Mouse (Mus musculus) adrenal gland, postnatal 10 days (tissue): Measurements from ENCODE around the gene Ube2j1. TPM values are rescaled to one million over a fixed set of nuclear protein-coding genes. Genes with fewer than 3 reads are reported as not detected.
"Not testable (repeated sequence)": the region's sequence is repeated elsewhere in the genome, so short reads cannot be mapped to it uniquely, and the experiment has no call there.

ENCODE experiments used
- DNase-seq: peaks from one replicate; pipeline ENCODE4 v3.0.0; 2021; ENCODE audit warnings: mixed read lengths
- long read RNA-seq, 2 experiments: library from polyadenylated mRNA; stranded (forward); transcript quantifications; one replicate each; pipeline ENCODE4 v2.0.0; 2021
- total RNA-seq, 2 experiments: library from RNA; stranded (reverse); gene quantifications; 2 replicates each; pipeline ENCODE4 v1.2.3; 2021

Ube2j1 gene
- total RNA-seq = 10 to 100 TPM; 64.9 to 77.5 TPM
- long read RNA-seq, experiment 1, transcript Ube2j1-202 (8 exons, 3,530 nt) = major isoform, 34 of 67 reads
- long read RNA-seq, experiment 1, partial matches to known transcripts = 4 of 67 reads
- long read RNA-seq, experiment 1, other reads (novel, unspliced or antisense) = 29 of 67 reads
- long read RNA-seq, experiment 2, transcript Ube2j1-202 (8 exons, 3,530 nt) = major isoform, 11 of 26 reads
- long read RNA-seq, experiment 2, partial matches to known transcripts = 0 of 26 reads
- long read RNA-seq, experiment 2, other reads (novel, unspliced or antisense) = 15 of 26 reads

DNA sequence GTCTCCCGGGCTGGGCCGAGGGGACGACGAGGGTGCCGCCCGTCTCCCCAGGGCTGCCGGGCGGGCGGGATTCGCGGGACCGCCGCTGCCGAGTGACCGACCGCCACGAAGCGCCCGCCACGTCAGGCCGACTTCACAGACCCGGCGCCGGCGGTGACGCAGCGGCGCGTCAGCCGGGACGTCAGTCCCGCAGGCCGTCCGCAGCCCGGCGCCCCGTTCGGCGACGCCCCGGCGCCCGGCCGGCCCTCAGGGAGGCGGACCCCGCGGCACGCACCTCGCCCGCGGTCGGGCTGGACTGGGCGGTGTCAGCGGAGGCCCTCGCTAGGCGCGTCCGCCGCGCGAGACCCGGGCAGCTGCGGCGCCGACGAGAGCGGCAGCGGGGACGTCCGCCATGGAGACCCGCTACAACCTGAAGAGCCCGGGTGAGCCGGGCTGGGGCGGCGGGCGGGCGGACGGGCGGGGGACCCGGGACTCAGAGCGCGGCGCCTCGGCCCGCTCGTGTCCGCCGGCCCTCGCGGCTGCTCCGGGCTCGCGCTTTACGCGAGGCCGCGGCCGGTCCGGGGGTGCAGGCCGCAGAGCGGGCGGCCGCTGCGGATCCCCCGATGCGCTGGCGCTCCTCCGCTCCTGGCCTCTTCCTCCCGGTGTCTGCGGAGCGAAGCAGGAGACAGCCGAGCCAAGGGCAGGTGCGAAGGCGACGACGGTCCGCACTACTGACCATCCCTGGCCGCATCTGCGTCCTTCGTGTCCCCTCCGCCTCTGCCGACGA, at the start of gene Ube2j1:
Gene Ube2j1 (plus strand): TSS at position 222 of the 766 bp plus-strand sequence.
- peak; percentile 95 for DNase-seq

- DNase-seq = no peak
Measured at GRCm38 (mm10) chr4:32981617-32982016, 49.6 kb upstream of the Ube2j1 start.

- no peak for DNase-seq
Measured at GRCm38 (mm10) chr4:32982041-32982715, 49.0 kb upstream of the Ube2j1 start.

- DNase-seq = peak; percentile 38
Measured at GRCm38 (mm10) chr4:32982716-32983175, 48.5 kb upstream of the Ube2j1 start, which contains the start of gene Rragd. Gene Rragd, plus strand, starts transcription at chr4:32983037.

GRCm38 (mm10) chr4:32983176-32984155, 47.8 kb upstream of the Ube2j1 start:
- peak; percentile 74 for DNase-seq

GRCm38 (mm10) chr4:32984242-32984641, 47.0 kb upstream of the Ube2j1 start:
- DNase-seq = no peak

- no peak for DNase-seq
Measured at GRCm38 (mm10) chr4:32984801-32985675, 46.2 kb upstream of the Ube2j1 start.

GRCm38 (mm10) chr4:32985684-32986083, 45.5 kb upstream of the Ube2j1 start:
- no peak for DNase-seq

GRCm38 (mm10) chr4:32987006-32987405, 44.2 kb upstream of the Ube2j1 start:
- no peak for DNase-seq

GRCm38 (mm10) chr4:32989346-32989745, 41.9 kb upstream of the Ube2j1 start:
- no peak for DNase-seq

GRCm38 (mm10) chr4:32994168-32994567, 37.0 kb upstream of the Ube2j1 start:
- DNase-seq = no peak

GRCm38 (mm10) chr4:32996083-32996482, 35.1 kb upstream of the Ube2j1 start:
- no peak for DNase-seq

DNA sequence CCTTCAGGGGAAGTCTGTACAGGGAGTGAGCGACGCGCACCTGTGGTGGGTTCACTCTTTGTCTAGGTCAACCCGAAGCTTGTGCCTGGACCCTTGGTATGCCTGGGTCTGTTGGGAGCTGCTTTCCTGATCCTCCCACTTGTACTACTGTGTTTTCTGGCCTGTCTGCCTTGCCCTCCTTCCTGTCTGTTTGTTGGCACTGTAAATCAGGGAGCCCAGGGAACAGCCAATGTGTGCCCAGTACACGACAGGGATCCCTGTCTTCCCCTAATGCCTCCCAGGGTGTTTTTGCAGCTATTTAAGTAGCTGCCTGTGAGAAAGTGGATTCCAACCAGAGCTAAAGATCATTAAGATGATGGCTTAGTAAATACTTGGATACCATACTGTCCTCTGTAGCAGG, 33.6 kb upstream of the Ube2j1 start:
- DNase-seq = no peak

DNA sequence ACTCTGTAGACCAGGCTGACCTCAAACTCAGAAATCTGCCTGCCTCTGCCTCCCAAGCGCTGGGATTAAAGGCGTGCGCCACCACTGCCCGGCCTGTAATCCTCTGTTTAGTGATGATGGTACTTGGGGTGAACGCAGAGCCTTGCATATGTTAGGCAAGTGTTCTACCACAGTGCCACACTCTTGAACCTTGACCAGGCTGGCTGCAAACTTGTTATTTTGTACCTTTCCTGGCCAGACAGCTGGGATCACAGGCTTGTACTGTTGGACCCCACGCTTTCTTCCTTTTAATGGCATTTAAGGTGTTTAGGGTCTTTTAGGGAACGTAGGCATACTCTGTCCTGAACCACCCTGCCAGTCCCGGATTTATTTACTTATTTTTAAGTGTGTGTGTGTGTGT, 32.2 kb upstream of the Ube2j1 start:
- no peak for DNase-seq

DNA sequence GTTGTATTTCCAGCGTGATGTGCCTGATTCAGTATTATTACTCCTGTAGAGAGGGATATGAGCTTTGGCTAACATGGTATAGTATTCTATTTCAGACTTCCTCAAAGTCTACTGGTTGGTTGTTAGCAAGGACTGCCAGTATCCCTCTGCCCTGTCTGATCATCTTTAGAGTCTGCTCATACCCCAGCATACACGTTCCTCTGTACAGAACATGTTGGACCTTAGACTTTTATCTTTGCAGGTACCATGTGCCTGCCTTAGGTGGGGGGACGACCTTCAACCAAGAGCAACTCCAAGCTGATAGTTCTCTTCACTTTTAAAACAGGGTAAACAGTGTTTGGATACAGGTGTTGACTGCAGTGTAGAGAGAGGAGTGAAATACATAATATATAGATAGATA, 29.1 kb upstream of the Ube2j1 start:
- no peak for DNase-seq

DNA sequence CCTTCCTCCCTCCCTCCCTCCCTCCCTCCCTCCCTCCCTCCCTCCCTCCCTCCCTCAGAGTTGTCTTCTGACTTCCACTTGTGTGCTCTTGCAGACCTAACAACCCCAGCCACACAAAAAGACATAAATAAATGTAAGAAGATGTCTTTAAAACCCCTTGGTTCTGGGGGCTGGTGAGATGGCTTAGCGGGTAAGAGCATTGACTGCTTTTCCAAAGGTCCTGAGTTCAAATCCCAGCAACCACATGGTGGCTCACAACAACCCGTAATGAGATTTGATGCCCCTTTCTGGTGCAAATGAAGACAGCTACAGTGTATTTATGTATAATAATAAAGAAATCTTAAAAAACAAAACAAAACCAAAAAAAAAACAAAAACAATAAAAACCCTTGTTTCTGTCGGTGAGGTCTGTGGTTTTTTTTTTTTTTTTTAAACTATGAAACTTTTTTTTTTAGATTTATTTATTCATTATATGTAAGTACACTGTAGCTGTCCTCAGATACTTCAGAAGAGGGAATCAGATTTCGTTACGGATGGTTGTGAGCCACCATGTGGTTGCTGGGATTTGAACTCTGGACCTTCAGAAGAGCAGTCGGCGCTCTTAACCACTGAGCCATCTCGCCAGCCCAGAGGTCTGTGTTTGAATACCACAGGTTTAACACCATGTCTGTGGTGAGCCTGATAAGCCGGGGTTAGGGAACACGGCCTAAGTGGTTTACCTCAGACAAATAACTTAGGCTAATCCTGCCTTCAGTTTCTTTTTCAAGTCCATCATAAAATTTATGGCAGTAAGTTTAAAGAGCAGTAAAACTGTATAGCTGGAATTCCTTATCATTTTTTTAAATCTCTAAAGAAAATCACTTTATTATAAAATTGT, 25.4 kb upstream of the Ube2j1 start:
- not testable (repeated sequence) for DNase-seq

- no peak for DNase-seq
Measured at GRCm38 (mm10) chr4:33006844-33007243, 24.4 kb upstream of the Ube2j1 start.

DNA sequence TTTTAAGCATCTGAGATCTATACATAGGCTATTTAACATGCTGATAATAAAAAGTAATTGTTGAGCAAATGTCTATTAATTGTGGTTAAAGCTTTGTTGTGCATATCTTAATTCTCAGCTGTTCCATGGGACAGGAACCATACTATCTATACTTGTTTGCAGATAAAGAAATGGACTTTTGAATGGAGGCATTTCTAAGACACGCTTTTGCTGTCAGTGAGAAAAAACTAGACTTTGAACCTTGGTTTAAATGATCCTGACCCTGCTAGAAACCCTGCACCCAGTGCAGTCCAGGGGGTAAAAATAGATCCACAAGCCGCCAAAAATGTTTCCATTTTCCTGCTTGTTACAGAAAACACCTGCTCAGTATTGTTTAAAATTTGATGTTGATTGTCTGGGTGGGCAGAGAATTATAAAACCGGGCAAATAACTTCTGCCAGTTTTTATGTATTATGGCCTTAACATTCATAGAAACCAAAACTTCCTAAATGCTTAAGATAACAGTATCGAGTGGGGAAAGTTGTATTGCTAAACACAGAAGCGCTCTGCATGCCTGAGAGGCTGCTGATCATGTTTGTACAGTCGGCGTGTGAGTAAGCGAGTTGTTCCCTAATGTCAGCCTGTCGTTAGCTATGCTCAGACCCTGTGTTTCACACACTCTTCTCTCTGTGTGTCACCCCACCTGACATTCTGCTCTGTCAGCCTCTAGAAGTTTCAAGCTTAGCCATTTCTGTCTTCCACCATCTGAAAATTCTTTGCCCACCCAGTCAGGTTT, 23.6 kb upstream of the Ube2j1 start:
- DNase-seq = no peak

DNA sequence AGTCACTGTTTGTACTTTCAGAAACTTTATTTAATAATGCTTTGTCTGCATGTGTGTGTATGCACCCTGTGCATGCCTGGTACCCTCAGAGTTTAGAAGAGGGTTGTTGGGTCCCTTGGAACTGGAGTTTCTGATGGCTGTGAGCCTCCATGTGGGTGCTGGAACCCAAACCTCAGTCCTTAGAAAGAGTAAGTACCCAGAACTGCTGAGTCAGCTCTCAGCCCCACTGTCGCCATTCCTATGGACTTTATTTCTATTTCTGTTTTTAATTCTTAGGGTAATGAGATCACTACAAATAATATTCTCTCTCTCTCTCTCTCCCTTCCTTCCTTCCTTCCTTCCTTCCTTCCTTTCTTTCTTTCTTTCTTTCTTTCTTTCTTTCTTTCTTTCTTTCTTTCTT, 21.1 kb upstream of the Ube2j1 start:
- DNase-seq = no peak
